Mouse (Mus musculus): ENCODE measurements around the gene Rbm25. TPM values are rescaled to one million over a fixed set of nuclear protein-coding genes. Genes with fewer than 3 reads are reported as not detected.
"Not testable (repeated sequence)": the region's sequence is repeated elsewhere in the genome, so short reads cannot be mapped to it uniquely, and the experiment has no call there.

Rbm25 gene
- total RNA-seq, 2 experiments from 2014 or later: 109 to 127 TPM

DNA sequence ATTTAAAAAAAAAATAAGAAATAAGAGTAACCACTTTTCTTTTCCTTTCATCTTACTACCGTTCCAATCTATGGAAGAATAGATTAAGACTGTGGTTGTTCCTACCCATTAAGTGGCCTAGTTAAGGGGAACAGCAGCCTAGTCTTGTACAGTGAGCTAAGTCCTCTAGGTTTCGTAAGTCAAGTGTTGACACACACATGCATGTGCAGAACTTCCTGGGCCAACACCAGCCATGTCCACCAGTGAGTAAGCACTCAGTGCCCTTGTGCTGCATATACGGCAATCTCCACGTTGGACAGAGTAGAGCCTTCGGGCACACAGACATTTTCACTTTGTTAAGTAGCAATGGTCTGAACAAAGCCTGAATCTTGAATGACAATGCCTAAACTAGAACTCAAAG is 13.8 kb upstream of the Rbm25 start:
- Histone ChIP-seq H3K27ac (no peak overlapping the region), H3K4me3 (no peak overlapping the region)
- intact Hi-C loops (cut with DNase I): no loop called here
- TF ChIP-seq CTCF (IDR thresholded peaks at IDR 0.05): no peak
- DNase-seq (ENCODE audit: extremely low spot score in 1 of 2, low spot score in 2 of 2): no peak

DNA sequence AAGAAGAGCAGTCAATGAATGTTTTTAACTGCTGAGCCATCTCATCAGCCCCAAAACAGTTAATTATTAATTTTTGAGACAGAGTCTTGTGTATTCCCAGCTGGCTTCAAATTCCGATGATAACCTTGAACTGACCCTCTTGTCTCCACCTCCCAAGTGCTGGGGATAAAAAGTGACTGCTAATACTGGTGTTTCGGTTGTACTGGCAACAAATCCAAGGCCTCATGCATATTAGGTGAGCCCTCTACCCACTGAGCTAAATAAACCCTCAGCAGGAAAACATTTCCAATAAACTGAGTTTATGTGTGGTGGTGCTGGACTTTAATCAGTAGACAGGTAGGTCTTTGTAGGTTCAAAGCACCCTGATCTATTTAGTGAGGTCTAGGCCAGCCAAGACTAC is 12.1 kb upstream of the Rbm25 start:
- Histone ChIP-seq H3K4me3 (no peak overlapping the region), H3K27ac (no peak overlapping the region)
- TF ChIP-seq CTCF (IDR thresholded peaks at IDR 0.05): no peak
- no peak for DNase-seq (ENCODE audit: extremely low spot score in 1 of 2, low spot score in 2 of 2)
- intact Hi-C loops (cut with DNase I): no loop called here

DNA sequence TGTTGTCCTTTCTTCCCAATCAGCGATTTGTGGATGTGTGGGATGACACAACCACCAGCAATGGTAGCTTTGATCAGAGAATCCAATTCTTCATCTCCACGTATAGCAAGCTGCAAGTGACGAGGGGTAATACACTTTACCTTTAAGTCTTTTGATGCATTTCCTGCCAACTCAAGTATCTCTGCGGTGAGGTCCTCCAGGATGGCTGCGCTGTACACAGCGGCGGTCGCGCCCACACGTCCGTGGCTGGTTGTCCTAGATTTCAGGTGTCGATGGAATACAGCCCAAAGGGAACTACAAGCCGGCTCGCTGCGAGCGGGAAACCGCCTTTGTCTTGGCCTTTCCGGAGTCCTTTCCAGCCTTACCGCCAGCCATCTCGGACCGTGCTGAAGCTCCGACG is 10.3 kb upstream of the Rbm25 start:
- H3K4me3 ChIP-seq; DNase-seq (ENCODE audit: extremely low spot score in 1 of 2, low spot score in 2 of 2); intact Hi-C loops (cut with DNase I); H3K27ac ChIP-seq: not testable (repeated sequence)

DNA sequence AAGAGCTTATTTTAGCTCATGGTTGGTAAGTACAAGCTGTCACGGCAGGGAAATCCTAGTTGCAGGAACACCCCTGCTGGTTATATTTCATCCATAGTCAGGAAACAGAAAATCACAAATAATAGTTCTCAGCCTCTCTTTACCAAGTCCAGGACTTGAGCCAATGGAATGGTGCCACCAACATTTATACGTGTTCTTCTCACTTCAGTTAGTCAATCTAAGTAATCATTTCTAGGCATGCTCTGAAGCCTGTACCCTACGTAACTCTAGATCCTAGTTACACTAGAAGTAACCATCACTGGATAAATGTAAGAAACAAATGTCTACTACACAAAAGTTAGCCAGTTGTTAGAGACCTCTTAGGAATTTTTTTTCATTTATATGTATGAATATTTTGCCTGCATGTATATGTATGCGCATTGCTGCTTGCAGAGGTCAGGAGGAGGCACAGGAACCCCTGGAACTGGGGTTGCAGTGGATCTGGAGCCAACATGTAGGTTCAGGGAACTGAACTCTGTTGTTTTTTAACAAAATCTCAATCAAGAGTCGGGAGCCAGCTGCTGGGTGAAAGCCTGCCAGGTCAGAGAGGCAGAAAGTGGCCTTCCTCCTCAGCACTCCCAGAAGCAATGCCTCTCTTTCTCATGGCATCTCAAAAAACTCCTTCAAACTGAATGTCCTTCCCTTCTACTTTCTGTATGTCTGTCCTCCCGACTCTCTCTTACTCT is 8.8 kb upstream of the Rbm25 start:
- no peak for DNase-seq (ENCODE audit: extremely low spot score in 1 of 2, low spot score in 2 of 2)
- Histone ChIP-seq H3K27ac (no peak overlapping the region), H3K4me3 (no peak overlapping the region)
- intact Hi-C loops (cut with DNase I): no loop called here
- TF ChIP-seq CTCF (IDR thresholded peaks at IDR 0.05): no peak

DNA sequence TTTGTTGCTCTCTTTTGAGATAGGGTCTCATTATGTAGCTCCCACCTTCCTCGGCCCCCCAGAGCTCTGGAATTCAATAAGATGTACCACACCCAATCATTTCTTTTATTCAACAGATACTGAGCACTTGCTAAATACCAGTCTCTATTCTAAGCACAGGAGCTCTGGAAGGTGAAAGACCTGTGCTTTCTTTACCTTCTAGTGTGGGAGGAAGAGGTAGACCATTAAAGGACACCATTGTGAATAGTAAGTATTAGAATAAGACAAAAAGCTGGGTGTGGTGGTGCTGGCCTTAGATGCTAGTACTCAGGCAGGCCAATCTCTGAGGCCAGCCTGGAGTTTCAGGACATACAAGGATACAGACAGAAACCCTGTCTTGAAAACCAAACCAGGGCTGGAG is 6.7 kb upstream of the Rbm25 start:
- H3K27ac ChIP-seq: no peak overlapping the region
- intact Hi-C loops (cut with DNase I): no loop called here
- no peak overlapping the region for H3K4me3 ChIP-seq
- DNase-seq (ENCODE audit: extremely low spot score in 1 of 2, low spot score in 2 of 2): no peak
- TF ChIP-seq CTCF (IDR thresholded peaks at IDR 0.05): no peak

DNA sequence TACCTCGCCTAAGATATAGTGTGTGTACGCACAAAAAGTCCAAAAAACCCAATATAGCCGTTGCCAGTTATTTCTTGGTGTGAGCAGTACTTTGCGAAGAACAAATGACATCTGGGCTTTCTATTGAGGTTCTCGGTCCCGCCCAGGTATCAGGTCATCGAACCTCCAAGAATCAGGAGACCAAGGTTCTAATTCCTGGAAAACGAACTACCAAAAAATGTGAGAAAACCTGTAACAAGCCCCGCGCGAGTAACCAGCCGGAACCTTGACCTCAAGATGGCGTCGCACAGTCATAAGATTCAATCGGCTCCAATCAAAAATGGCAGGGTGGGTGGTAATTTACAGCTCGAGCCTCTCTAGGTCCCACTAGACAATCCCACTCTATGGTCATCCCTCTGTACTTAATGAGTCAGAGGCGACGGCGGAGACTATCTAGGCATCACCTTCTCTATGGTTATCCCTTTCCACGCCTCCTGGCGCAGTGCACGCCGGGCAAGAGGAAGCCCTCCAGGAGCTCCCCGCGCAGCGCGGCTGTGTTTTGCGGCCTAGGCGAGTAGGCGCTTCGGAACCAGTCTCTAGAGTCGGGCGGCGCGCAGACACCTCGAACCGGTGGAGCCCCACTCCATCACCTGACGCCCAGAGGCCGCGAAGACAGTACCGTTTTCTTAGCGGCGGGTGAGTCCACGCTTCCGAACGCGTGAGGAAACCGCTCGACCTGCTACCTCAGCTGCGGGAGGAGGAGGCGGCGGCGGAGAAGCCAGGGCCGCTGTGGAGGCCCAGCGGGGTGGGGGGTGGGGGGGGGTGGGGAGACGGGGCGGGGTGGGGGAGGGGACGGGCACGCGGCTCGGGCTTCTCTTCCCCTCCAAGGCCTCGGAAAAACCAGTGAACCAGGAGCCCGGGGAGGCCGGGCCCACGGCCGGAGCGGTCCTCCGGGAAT is 975 bp downstream of the Rbm25 start:
- peak; percentile 93 to 95 for DNase-seq (ENCODE audit: extremely low spot score in 1 of 2, low spot score in 2 of 2)
- intact Hi-C loops (cut with DNase I): loop anchor here (5.0 kb wide), 2 partner anchors 35 to 55 kb away; partner anchors contain the start of genes Psen1 and Zfyve1
- H3K4me3 ChIP-seq: peak overlapping the region; percentile 79
- TF ChIP-seq CTCF (IDR thresholded peaks at IDR 0.05): no peak; the same call in 1 of the 2 replicates
- H3K27ac ChIP-seq: peak overlapping the region; percentile 97

DNA sequence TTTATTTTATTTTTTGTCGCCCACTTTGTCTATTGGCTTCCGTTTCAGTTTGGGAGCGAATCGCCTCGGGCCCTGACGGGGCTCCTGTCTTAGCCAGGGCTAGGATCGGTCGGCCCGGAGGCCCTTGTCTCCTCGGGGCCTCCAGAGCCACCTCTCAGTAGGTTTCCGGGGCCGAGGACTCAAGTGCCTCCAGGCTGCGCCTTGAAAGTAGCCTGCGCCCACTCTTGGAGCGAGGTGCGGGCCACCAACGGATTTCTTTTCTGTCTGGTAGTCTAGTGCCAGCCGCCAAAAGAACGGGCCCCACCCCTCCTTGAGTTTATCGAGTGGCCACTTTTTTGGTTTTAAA is 1.6 kb downstream of the Rbm25 start:
- intact Hi-C loops (cut with DNase I): loop anchor here (5.0 kb wide), 2 partner anchors 35 to 55 kb away; partner anchors contain the start of genes Psen1 and Zfyve1
- no peak for TF ChIP-seq CTCF (IDR thresholded peaks at IDR 0.05)
- peak overlapping the region; percentile 97 for H3K27ac ChIP-seq
- peak overlapping the region; percentile 79 for H3K4me3 ChIP-seq
- peak; percentile 29 to 43 for DNase-seq (ENCODE audit: extremely low spot score in 1 of 2, low spot score in 2 of 2)

DNA sequence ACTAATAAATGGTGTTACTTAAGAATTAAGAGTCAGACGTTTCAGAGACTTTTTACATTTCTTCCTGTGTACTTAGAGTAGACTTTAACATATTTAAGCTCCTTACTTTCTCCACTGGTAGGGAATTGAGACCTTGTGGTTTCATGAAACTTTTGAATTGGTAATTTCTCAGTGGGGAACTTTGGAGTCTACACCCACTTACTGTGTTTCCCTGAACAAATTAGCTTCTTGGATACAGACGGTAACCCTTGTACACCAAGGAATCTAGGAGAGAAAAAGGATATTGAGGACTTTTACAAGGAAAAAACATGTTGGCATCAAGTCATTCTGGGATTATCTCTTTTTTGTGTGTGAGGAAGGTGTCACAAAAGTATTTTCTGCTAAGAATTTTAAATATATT is 2.8 kb downstream of the Rbm25 start:
- DNase-seq (ENCODE audit: extremely low spot score in 1 of 2, low spot score in 2 of 2): no peak
- 0 out of 2 replicates have a peak overlapping the region, but pooled peaks have one; percentile 79 for H3K4me3 ChIP-seq
- no peak for TF ChIP-seq CTCF (IDR thresholded peaks at IDR 0.05)
- intact Hi-C loops (cut with DNase I): loop anchor here (5.0 kb wide), 2 partner anchors 37 to 53 kb away; partner anchors contain the start of genes Psen1 and Zfyve1
- H3K27ac ChIP-seq: no peak overlapping the region

DNA sequence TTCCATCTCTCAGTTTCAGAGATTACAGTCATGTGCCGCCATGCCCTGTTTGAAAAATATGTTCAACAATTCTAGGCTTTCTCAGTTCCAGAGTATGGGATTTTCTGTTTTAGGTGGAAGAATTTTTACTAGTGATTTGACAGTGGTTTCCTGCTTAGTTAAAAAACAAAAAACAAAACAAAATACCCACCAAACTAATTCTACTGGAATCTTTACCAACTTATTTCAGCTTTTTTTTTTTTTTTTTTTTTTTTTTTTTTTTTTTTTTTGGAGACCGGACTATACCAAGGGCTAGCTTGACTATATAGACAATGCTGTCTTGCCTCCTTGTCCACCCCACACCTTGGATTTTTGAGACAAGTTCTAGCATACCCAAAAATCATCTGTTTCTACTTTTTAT is 10.2 kb downstream of the Rbm25 start:
- no peak for DNase-seq (ENCODE audit: extremely low spot score in 1 of 2, low spot score in 2 of 2)
- TF ChIP-seq CTCF (IDR thresholded peaks at IDR 0.05): no peak
- Histone ChIP-seq H3K4me3 (no peak overlapping the region), H3K27ac (no peak overlapping the region)
- intact Hi-C loops (cut with DNase I): no loop called here

DNA sequence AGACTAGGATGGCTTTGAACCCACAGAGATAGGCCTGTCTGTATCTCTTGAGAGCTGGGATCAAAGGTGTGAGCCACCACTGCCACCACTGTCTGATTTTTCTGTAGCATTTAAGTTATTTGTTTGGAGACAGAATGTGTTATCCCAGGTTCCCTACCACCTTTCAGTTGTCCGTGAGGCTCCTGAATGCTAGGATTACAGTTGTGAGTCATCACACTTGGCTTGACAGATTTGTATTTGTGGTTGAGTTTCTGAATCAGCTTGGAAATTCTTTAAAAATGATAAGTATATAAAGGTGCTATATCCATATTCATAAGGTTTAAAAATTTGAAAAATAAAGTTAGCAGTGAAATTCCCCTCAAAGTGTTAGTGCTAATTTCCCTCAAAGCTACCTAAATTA is 12.1 kb downstream of the Rbm25 start:
- DNase-seq (ENCODE audit: extremely low spot score in 1 of 2, low spot score in 2 of 2): no peak
- TF ChIP-seq CTCF (IDR thresholded peaks at IDR 0.05): no peak
- intact Hi-C loops (cut with DNase I): no loop called here
- Histone ChIP-seq H3K27ac (no peak overlapping the region), H3K4me3 (no peak overlapping the region)

DNA sequence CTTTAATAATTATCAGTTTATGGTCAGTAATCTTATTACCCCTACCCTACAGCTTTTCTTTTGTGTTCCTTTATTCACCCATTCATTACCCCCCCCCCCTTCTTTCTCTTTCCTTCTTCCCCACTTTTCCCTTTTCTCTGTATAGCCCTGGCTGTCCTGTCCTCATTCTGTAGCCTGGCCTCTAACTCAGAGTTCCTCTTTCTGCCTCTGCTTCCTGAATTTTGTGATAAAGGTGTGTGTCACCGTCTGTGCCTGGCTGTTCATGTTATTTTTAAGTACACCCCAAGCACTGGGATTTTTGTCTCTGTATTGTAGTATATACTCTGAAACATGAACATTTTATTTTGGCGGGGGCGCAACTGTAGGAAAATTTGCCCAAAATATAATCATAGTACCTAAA is 19.3 kb downstream of the Rbm25 start:
- H3K4me3 ChIP-seq: no peak overlapping the region
- no peak for DNase-seq (ENCODE audit: extremely low spot score in 1 of 2, low spot score in 2 of 2)
- intact Hi-C loops (cut with DNase I): loop anchor here (5.0 kb wide), 1 partner anchor 37 kb away; the partner anchor contains the start of gene Psen1
- TF ChIP-seq CTCF (IDR thresholded peaks at IDR 0.05): no peak
- no peak overlapping the region for H3K27ac ChIP-seq

DNA sequence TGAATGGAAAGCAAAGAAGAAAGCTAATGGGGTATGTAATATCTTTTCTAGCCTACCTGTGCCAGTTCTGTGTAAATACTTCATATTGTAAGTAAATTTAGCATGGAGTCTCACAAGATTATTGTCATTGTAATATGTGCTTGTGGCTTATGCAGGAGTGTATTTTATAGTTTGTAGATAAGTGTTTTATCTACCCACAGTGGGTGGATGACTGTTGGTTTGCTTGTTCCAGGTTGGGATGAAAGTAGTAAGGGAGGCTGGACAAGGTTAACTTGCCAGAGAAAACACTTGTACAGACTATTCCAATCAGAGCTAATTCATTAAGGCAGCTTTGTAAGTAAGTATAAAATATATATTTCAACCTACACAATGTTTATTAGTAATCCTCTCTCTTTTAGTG is 20.4 kb downstream of the Rbm25 start:
- intact Hi-C loops (cut with DNase I): loop anchor here (5.0 kb wide), 1 partner anchor 36 kb away; the partner anchor contains the start of gene Psen1
- Histone ChIP-seq H3K27ac (no peak overlapping the region), H3K4me3 (no peak overlapping the region)
- TF ChIP-seq CTCF (IDR thresholded peaks at IDR 0.05): no peak
- DNase-seq (ENCODE audit: extremely low spot score in 1 of 2, low spot score in 2 of 2): no peak

Data from left cerebral cortex, adult 2 months (tissue).